Mouse (Mus musculus) lung, postnatal 0 days (tissue): ENCODE data around the gene Wdr54.

Experiments used
- CTCF ChIP-seq: IDR thresholded peaks from 2 replicates; pipeline ENCODE4 v1.5.1; 2016; ENCODE audit warnings: antibody characterized with exemption, mild to moderate bottlenecking
- EP300 ChIP-seq: IDR thresholded peaks from 2 replicates; pipeline ENCODE4 v1.6.1; 2016; ENCODE audit warnings: antibody characterized with exemption, mild to moderate bottlenecking, control low read depth

GRCm38 (mm10) chr6:83118825-83119733 lies 37.1 kb downstream of the Wdr54 start:
- no peak for TF ChIP-seq CTCF
- no peak for TF ChIP-seq EP300
